Mouse (Mus musculus) small intestine, adult 10 weeks (tissue): ENCODE results near the gene Trip6. TPM values are rescaled to one million over a fixed set of nuclear protein-coding genes. Genes with fewer than 3 reads are reported as not detected.

Experiments
- polyA plus RNA-seq: library from polyadenylated mRNA; stranded (reverse); fragments of 350-450 nt; fragmentation: Illumina TruSeq; extraction: RNeasy Lipid Tissue Mini Kit (QIAGEN cat#74804); gene quantifications from one replicate; pipeline ENCODE4 v1.2.3, GENCODE M21; 2014; ENCODE audit warnings: low replicate concordance

Gene Trip6
- polyA plus RNA-seq: not detected

DNA sequence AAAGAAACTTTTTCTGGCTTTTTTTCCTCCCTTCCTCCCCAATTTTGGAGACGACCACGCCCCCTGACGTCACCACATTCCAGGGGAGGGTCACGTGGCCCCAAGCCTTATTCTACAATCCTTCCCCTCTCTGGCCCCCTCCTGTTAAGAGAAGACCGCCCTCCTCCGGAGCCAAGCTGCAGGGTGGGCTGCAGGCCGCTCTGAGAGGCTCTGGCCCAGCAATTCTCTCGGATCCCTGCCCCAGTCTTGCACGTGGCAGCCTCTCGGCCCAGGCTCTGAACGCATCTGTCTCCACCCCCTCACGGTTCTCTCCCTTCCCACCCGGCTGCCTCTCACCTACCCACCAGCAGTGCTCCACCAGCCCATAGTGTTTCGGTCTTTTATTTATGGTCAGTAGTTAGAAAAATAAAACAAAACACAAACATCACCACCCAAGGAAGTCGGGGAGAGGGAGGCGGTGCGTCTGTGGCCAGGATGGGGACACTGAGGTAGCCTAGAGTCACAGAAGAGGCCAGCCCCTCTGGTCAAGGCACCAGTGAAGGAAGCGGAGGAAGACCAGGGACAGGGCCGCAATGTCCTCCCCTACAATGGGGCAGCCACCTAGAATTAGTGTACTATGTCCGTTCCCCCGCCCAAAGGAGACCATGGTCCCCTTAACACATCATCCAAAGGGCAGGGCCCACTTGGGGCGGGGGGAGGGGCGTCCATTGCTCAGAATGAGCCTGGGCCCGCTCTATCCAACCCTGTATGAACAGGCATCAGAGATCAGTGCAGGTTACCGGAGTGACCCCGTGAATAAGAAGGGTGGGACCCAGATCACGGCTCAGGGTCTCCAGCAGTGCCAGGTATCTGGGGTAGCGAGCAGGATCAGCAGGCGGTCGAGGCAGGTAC lies at the start of gene Trip6:
Gene Trip6 (minus strand): TSS at position 212 of the 891 bp plus-strand sequence.

GRCm38 (mm10) chr5:137349384-137350204 lies 35.4 kb upstream of the Trip6 start, which contains the start of gene Ephb4:
Gene Ephb4 (plus strand): TSS chr5:137350109.

DNA sequence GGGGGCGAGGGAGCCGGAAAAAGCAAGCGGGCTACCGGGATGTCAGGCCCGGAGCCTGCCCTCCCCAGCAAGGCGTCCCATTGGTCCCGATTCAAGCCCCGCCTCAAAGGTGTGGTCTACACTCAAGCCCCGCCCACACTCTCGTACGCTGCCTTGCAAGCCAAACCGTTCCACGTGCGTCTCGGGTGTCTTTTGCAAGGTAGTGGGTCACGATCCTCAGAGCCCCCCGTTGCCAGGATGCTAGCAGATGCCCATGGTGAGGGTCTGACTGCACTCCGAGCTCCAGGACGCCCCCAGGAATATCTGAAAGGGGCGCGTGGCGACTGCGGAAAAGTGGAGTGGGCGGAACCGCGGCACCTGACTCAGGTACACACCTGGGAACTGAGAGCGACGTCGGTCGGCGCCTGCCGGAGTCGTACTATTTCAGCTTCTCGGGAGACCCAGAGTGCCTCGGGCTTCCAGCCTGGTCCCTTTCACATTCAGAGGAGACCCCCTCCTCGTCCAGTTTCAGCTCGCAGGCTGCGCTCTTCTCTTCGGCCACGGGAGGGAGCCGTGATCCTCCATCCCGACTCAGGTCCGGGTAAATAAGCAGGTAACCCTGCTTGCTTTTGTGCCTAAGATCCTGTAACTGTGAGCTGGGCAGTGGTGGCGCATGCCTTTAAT lies 19.4 kb upstream of the Trip6 start, which contains the start of gene Slc12a9:
Gene Slc12a9 (minus strand): TSS at position 86 of the 663 bp plus-strand sequence.

GRCm38 (mm10) chr5:137307071-137307912 lies 6.9 kb downstream of the Trip6 start, which contains the start of gene Srrt:
Gene Srrt (minus strand): TSS chr5:137307674.

DNA sequence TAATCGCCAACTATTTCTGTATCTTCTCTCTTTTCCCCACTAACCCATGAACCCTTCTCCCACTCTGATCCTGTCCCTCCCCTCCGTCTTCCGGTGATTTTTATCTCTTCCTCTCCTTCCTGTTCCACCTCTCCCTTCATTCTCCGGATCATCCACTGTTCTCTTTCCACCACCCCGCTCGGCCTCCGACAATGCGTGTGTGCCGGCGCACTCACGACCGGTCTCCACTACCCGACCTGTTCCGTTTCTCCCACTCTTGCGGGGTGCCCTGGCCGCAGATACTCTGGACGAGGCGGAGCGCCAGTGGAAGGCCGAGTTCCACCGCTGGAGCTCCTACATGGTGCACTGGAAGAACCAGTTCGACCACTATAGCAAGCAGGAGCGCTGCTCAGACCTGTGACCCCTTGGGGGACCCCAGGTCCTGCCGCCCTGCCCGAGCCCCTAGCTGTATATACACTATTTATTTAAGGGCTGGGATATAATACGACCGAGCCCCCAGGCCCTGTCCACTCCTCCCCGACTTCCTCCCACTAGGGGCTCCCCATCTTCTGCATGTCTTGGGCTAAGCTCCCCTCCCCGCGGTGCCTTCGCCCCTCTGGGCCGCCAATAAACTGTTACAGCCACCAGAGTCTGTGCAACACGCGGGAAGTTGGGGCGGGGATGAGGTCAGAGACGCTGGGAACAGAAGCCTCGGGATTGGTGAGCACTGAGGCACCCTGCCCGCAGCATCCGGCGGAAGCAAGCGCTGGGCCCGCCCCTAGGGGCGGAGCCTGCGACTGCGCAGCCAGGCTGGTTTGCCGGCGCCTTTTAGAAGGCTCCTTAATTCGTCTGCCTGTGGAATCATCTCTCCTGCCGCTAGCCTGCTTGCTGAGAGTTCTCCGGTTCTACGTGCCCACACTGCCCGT lies 20.1 kb downstream of the Trip6 start, which contains the start of gene Ufsp1:
Gene Ufsp1 (plus strand): TSS at position 791 of the 905 bp plus-strand sequence.

GRCm38 (mm10) chr5:137287032-137287952 lies 26.9 kb downstream of the Trip6 start, which contains the start of gene Ache:
Gene Ache (plus strand): TSS chr5:137287519.

Other genes with a start within 250 kb of the Trip6 start
- 1.2 TPM for gene Serpine1, start 242.1 kb downstream of the Trip6 start, polyA plus RNA-seq
- gene Trim56, start 198.2 kb downstream of the Trip6 start, polyA plus RNA-seq: 26.4 TPM
- gene Muc3, start 165.1 kb downstream of the Trip6 start, polyA plus RNA-seq: 739 TPM
- 5.4 TPM for gene Muc3a, start 102.0 kb downstream of the Trip6 start, polyA plus RNA-seq
- not detected for gene Ache, start 26.9 kb downstream of the Trip6 start, polyA plus RNA-seq
- 1.9 TPM for gene Ufsp1, start 19.8 kb downstream of the Trip6 start, polyA plus RNA-seq
- gene Srrt, start 6.7 kb downstream of the Trip6 start, polyA plus RNA-seq: 15.2 TPM
- 0.33 TPM for gene Slc12a9, start 19.2 kb upstream of the Trip6 start, polyA plus RNA-seq
- 4.2 TPM for gene Ephb4, start 35.7 kb upstream of the Trip6 start, polyA plus RNA-seq
- gene Zan, start 162.7 kb upstream of the Trip6 start, polyA plus RNA-seq: 0.19 TPM
- not detected for gene Pop7, start 188.1 kb upstream of the Trip6 start, polyA plus RNA-seq
- 0.97 TPM for gene Gigyf1, start 204.1 kb upstream of the Trip6 start, polyA plus RNA-seq
- gene Epo, start 218.8 kb upstream of the Trip6 start, polyA plus RNA-seq: not detected
- gene Gnb2, start 219.1 kb upstream of the Trip6 start, polyA plus RNA-seq: 1.5 TPM
- not detected for gene Actl6b, start 239.1 kb upstream of the Trip6 start, polyA plus RNA-seq